Mouse (Mus musculus) gastrocnemius, adult 2 months (tissue): ENCODE data around the gene Hrh1. TPM values are rescaled to one million over a fixed set of nuclear protein-coding genes. Genes with fewer than 3 reads are reported as not detected.

Experiments used
- DNase-seq: peaks from one replicate; pipeline ENCODE4 v3.0.0; 2022
- H3K27ac ChIP-seq: fragments of 200-600 bp; 2 replicates; pipeline ENCODE4 v1.8.1; 2022; ENCODE audit warnings: mild to moderate bottlenecking
- H3K4me3 ChIP-seq: fragments of 200-600 bp; 2 replicates; pipeline ENCODE4 v1.8.1; 2022; ENCODE audit warnings: mild to moderate bottlenecking, moderate library complexity
- CTCF ChIP-seq: fragments of 200-600 bp; IDR thresholded peaks from 2 replicates; pipeline ENCODE4 v1.8.1; 2022; ENCODE audit warnings: antibody characterized with exemption, mild to moderate bottlenecking, moderate library complexity
- intact Hi-C: fragments of 180-260 bp; cut with DNase I; formaldehyde crosslinking; loops from one replicate; pipeline ENCODE4 v1.15.1; 2025
- total RNA-seq, 2 experiments: library from RNA; stranded (reverse); gene quantifications; 2 replicates each; pipeline ENCODE4 v1.2.3; 2021

Gene Hrh1
- total RNA-seq, 2 experiments from 2014 or later, result 0.36 to 0.67 TPM

- DNase-seq, result no peak
- intact Hi-C loops, result no loop called here
- TF ChIP-seq CTCF, result no peak
These were observed 51.2 kb downstream of the Hrh1 start for GRCm38 (mm10) chr6:114448888-114449287.

GRCm38 (mm10) chr6:114455267-114455666 lies 57.5 kb downstream of the Hrh1 start:
- intact Hi-C loops, result loop anchor here (5.0 kb wide), 2 partner anchors 48 to 108 kb away; no protein-coding TSS in a partner anchor
- no peak for DNase-seq
- Histone ChIP-seq H3K4me3 (no peak overlapping the region), H3K27ac (no peak overlapping the region)
- TF ChIP-seq CTCF, result no peak

More at GRCm38 (mm10) chr6:114448888-114449287, 51.2 kb downstream of the Hrh1 start:
- H3K4me3 ChIP-seq, result no peak overlapping the region
- peak overlapping the region; percentile 54 for H3K27ac ChIP-seq

- Histone ChIP-seq H3K4me3 (no peak overlapping the region), H3K27ac (peak overlapping the region; percentile 77)
- DNase-seq, result peak; percentile 46
- intact Hi-C loops, result loop anchor here (5.0 kb wide), 2 partner anchors 49 to 109 kb away; no protein-coding TSS in a partner anchor
- TF ChIP-seq CTCF, result no peak
These were observed 58.7 kb downstream of the Hrh1 start for GRCm38 (mm10) chr6:114456255-114457042.

GRCm38 (mm10) chr6:114457299-114457698 lies 59.6 kb downstream of the Hrh1 start:
- no peak overlapping the region for H3K4me3 ChIP-seq
- peak overlapping the region; percentile 77 for H3K27ac ChIP-seq
- TF ChIP-seq CTCF, result no peak
- intact Hi-C loops, result loop anchor here (5.0 kb wide), 2 partner anchors 50 to 110 kb away; no protein-coding TSS in a partner anchor
- DNase-seq, result no peak

- Histone ChIP-seq H3K27ac (peak overlapping the region; percentile 49), H3K4me3 (no peak overlapping the region)
- intact Hi-C loops, result loop anchor here (5.0 kb wide), 2 partner anchors 51 to 111 kb away; no protein-coding TSS in a partner anchor
- no peak for DNase-seq
- no peak for TF ChIP-seq CTCF
These were observed 60.5 kb downstream of the Hrh1 start for GRCm38 (mm10) chr6:114458191-114458590.

GRCm38 (mm10) chr6:114459969-114460368 lies 62.2 kb downstream of the Hrh1 start:
- intact Hi-C loops, result loop anchor here (5.0 kb wide), 2 partner anchors 53 to 113 kb away; no protein-coding TSS in a partner anchor
- Histone ChIP-seq H3K4me3 (no peak overlapping the region), H3K27ac (no peak overlapping the region)
- no peak for TF ChIP-seq CTCF
- no peak for DNase-seq

GRCm38 (mm10) chr6:114461536-114461935 lies 63.8 kb downstream of the Hrh1 start:
- Histone ChIP-seq H3K4me3 (no peak overlapping the region), H3K27ac (no peak overlapping the region)
- TF ChIP-seq CTCF, result peak; percentile 68
- intact Hi-C loops, result no loop called here
- DNase-seq, result no peak

GRCm38 (mm10) chr6:114462747-114463146 lies 65.0 kb downstream of the Hrh1 start:
- no peak for DNase-seq
- no peak overlapping the region for H3K4me3 ChIP-seq
- intact Hi-C loops, result loop anchor here (2.0 kb wide), 1 partner anchor 236 kb away; no protein-coding TSS in a partner anchor
- TF ChIP-seq CTCF, result peak; percentile 72
- H3K27ac ChIP-seq, result no peak overlapping the region

GRCm38 (mm10) chr6:114473541-114473940 lies 75.8 kb downstream of the Hrh1 start:
- DNase-seq, result no peak
- no peak for TF ChIP-seq CTCF

GRCm38 (mm10) chr6:114474059-114474458 lies 76.3 kb downstream of the Hrh1 start:
- H3K27ac ChIP-seq, result no peak overlapping the region
- no peak overlapping the region for H3K4me3 ChIP-seq
- no peak for TF ChIP-seq CTCF
- intact Hi-C loops, result no loop called here
- no peak for DNase-seq

More at GRCm38 (mm10) chr6:114473541-114473940, 75.8 kb downstream of the Hrh1 start:
- Histone ChIP-seq H3K27ac (no peak overlapping the region), H3K4me3 (no peak overlapping the region)
- intact Hi-C loops, result no loop called here

GRCm38 (mm10) chr6:114474911-114475310 lies 77.2 kb downstream of the Hrh1 start:
- TF ChIP-seq CTCF, result no peak
- no peak overlapping the region for H3K27ac ChIP-seq
- no peak for DNase-seq
- H3K4me3 ChIP-seq, result no peak overlapping the region
- intact Hi-C loops, result no loop called here

GRCm38 (mm10) chr6:114478771-114479170 lies 81.0 kb downstream of the Hrh1 start:
- no peak overlapping the region for H3K4me3 ChIP-seq
- peak overlapping the region; percentile 59 for H3K27ac ChIP-seq
- intact Hi-C loops, result no loop called here
- no peak for TF ChIP-seq CTCF
- DNase-seq, result peak; percentile 82

- TF ChIP-seq CTCF, result peak; percentile 23; the same call in 1 of the 2 replicates
- no peak for DNase-seq
- peak overlapping the region; percentile 59; the same call in 1 of the 2 replicates for H3K27ac ChIP-seq
- intact Hi-C loops, result no loop called here
- no peak overlapping the region for H3K4me3 ChIP-seq
These were observed 82.1 kb downstream of the Hrh1 start for GRCm38 (mm10) chr6:114479644-114480410.
